Mouse (Mus musculus) cerebellum, adult 2 months (tissue): ENCODE results near the gene Cped1.

Experiments
- CTCF ChIP-seq: fragments of 200-500 bp; IDR thresholded peaks from 2 replicates; pipeline ENCODE4 v1.5.1; 2011; ENCODE audit warnings: low read depth, mild to moderate bottlenecking, control low read depth, low read length, moderate library complexity, borderline replicate concordance; ENCODE audit not compliant: insufficient read depth
- POLR2A ChIP-seq: fragments of 200-500 bp; IDR thresholded peaks from 2 replicates; pipeline ENCODE4 v1.6.1; 2011; ENCODE audit warnings: low read length, control low read depth, borderline replicate concordance; ENCODE audit not compliant: insufficient read depth

DNA sequence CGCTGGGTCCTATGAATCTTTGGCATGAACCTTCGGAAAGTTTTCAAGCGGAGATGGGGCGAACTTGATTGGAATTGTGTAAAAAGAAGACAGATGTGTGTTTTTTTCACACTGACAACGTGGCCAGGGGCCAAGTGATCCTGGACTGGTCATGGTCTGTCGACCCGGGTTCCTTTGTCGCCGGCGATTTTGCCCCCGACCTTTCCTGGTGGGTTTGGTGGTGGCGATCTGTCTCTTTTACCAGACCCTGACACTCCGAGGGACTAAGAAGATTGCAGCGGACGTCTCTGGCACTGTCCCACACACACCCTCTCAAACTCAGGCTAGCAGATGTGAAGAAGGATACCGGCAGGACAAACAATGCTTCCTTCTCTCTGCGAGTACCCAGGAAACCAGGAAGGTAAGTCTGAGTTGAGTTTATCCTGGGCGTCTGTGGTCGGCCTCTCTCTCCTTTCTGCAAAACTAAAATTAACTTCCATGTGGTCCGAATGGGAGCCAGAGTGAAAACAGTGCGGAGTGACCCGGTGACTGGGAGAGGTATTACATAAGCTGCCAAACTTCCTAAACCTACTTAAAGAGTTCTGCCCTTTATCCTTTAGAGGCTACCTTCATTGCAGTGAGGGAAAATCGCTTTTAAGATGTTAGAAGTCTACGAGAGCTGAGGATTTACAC lies 1.1 kb downstream of the Cped1 start:
- TF ChIP-seq CTCF (no peak), POLR2A (no peak)
